Mouse (Mus musculus) heart, embryonic 14.5 days (tissue): Measurements from ENCODE around the gene Rpa1. TPM values are rescaled to one million over a fixed set of nuclear protein-coding genes. Genes with fewer than 3 reads are reported as not detected.
A peak's percentile ranks its signal among the peaks of the same experiment; 100 is the strongest.

Experiments used
- ATAC-seq: fragments of 200-750 bp; cut with Nextera tagmentation; 2 replicates; pipeline ENCODE4 v1.8.0; 2017; ENCODE audit warnings: low read depth, moderate TSS enrichment; ENCODE audit not compliant: insufficient number of reproducible peaks, insufficient read depth, low FRiP score
- H3K27ac ChIP-seq, 2 experiments: fragments of 200-500 bp in 1 of 2; fragments of 300-500 bp in 1 of 2; sonication (generic) in 1 of 2; replicated peaks in 1 of 2; 2 replicates each; pipeline ENCODE4 v1.5.1; 2012 to 2014; ENCODE audit warnings: low read depth in 2 of 2, low read length in 2 of 2, control low read depth in 1 of 2, mild to moderate bottlenecking in 1 of 2, mixed read lengths in 1 of 2; ENCODE audit not compliant: control insufficient read depth in 1 of 2, insufficient read depth in 1 of 2
- H3K27me3 ChIP-seq: fragments of 300-500 bp; sonication (generic); 2 replicates; pipeline ENCODE4 v1.6.1; 2014; ENCODE audit warnings: mild to moderate bottlenecking, low read length, control low read depth; ENCODE audit not compliant: control insufficient read depth, insufficient read depth
- H3K36me3 ChIP-seq: fragments of 300-500 bp; sonication (generic); 2 replicates; pipeline ENCODE4 v1.6.1; 2014; ENCODE audit warnings: mild to moderate bottlenecking, control low read depth, low read length, mixed read lengths; ENCODE audit not compliant: control insufficient read depth, insufficient read depth
- H3K4me1 ChIP-seq, 2 experiments: fragments of 200-500 bp in 1 of 2; fragments of 300-500 bp in 1 of 2; sonication (generic) in 1 of 2; 2 replicates each; pipeline ENCODE4 v1.6.1; 2012 to 2014; ENCODE audit warnings: low read length in 2 of 2, control low read depth in 1 of 2, mixed read lengths in 1 of 2; ENCODE audit not compliant: control insufficient read depth in 2 of 2, insufficient read depth in 2 of 2
- H3K4me2 ChIP-seq: fragments of 300-500 bp; sonication (generic); 2 replicates; pipeline ENCODE4 v1.6.1; 2014; ENCODE audit warnings: mild to moderate bottlenecking, low read length
- H3K4me3 ChIP-seq, 2 experiments: fragments of 200-500 bp in 1 of 2; fragments of 300-500 bp in 1 of 2; sonication (generic) in 1 of 2; 2 replicates each; pipeline ENCODE4 v1.5.1; 2012 to 2014; ENCODE audit warnings: low read length in 2 of 2, mild to moderate bottlenecking in 2 of 2, control low read depth in 1 of 2, low read depth in 1 of 2, moderate library complexity in 1 of 2; ENCODE audit not compliant: control insufficient read depth in 1 of 2, insufficient read depth in 1 of 2
- H3K9ac ChIP-seq: fragments of 300-500 bp; sonication (generic); 2 replicates; pipeline ENCODE4 v1.6.1; 2014; ENCODE audit warnings: mild to moderate bottlenecking, low read length
- H3K9me3 ChIP-seq: fragments of 300-500 bp; sonication (generic); 2 replicates; pipeline ENCODE4 v1.6.1; 2016; ENCODE audit warnings: low read length, control low read depth; ENCODE audit not compliant: control insufficient read depth
- WGBS: fragments of 180-500 bp; shearing (Covaris S2); extraction: QIAGEN DNeasy Blood & Tissue Kit; methylation state at CpG from one replicate; pipeline ENCODE4 v1.1.7; 2014; 5-methylcytosine and 5-hydroxymethylcytosine counted together
- microRNA-seq: library from miRNA; unstranded; fragments of <30 nt; microRNA quantifications from one replicate; pipeline ENCODE4, GENCODE M21; 2016
- polyA plus RNA-seq: library from polyadenylated mRNA; unstranded; fragments of >200 nt; fragmentation: Nextera tagmentation; extraction: Ambion mirVana; gene quantifications from 2 replicates; pipeline ENCODE4 v1.2.1, GENCODE M21; 2014

The Rpa1 gene
- polyA plus RNA-seq, 1 experiment from 2014 or later, result 82.8 TPM

DNA sequence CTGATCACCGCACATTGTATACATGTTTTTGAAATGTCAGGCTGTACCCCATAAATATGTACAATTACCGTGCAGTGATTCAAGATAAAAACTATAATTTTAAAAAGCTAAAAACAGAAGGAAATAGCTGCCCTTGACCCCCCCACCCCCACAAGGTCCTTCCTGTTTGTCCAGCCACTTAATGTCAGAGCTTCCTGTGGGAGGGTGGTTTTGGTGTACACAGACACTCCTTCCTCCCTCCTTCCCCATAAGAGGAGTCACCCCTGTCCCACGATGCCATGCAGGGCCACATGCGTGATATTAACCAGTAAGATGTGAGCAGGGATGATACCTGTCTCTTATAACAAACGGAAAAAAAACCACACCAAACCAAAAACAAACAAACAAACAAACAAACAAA lies 92.8 kb downstream of the Rpa1 start:
- no peaks in the 10 kb centered on the region for H3K9me3 ChIP-seq
- no peak overlapping the region; a peak in 1 of 4 replicates for H3K27ac ChIP-seq
- H3K4me1 ChIP-seq, result peaks cover 30 to 43% of the 10 kb centered on the region in 2 experiments
- no peaks in the 10 kb centered on the region for H3K27me3 ChIP-seq
- H3K9ac ChIP-seq, result no peak overlapping the region
- WGBS, result 73% methylated on average over 5 of the region's 5 CpGs
- no peaks in the 10 kb centered on the region for H3K36me3 ChIP-seq
- H3K4me2 ChIP-seq, result no peak overlapping the region
- ATAC-seq, result no peak
- H3K4me3 ChIP-seq, result no peak overlapping the region

DNA sequence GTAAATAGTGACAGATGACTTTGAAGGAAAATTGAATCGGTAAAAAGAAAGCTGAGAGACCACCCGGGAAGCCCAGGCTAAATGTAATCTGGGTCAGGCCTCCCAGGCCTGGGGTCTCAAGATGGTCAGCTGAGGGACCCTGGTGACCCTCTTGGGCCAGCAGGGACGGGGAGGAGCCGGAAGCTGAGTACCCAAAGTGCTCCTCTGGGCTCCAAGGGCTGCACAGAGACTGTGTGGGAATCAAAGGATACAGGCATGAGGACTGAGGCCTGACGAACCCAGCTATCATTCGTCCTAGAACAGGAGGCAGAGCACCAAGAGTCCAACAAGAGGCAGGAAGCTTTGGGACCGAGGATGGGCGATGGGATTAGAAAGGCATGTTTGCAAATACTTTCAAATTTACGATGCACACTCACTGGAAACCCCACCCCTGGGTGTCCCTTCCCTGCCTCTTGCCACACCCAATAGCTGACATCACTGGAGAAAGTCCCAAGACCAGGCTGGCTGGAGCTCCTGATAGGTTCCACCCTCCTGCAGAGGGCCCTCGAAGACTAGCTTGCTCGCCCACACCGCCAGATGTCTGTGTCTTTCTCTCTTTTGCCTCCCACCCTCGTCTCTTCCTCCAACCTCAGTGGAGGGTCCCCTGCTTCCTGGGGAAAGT lies 93.7 kb downstream of the Rpa1 start:
- H3K27ac ChIP-seq, result peak overlapping the region in 1 of 2 experiments; percentile 29; a peak in 1 of 4 replicates
- no peak for ATAC-seq
- no peaks in the 10 kb centered on the region for H3K27me3 ChIP-seq
- 0 out of 2 replicates have a peak overlapping the region, but pooled peaks have one; percentile 11 for H3K4me2 ChIP-seq
- H3K9me3 ChIP-seq, result no peaks in the 10 kb centered on the region
- H3K9ac ChIP-seq, result peak overlapping the region; percentile 26; the same call in 1 of the 2 replicates
- WGBS, result 57% methylated on average over 13 of the region's 13 CpGs
- H3K36me3 ChIP-seq, result no peaks in the 10 kb centered on the region
- H3K4me3 ChIP-seq, result no peak overlapping the region
- peaks cover 30 to 43% of the 10 kb centered on the region in 2 experiments for H3K4me1 ChIP-seq

DNA sequence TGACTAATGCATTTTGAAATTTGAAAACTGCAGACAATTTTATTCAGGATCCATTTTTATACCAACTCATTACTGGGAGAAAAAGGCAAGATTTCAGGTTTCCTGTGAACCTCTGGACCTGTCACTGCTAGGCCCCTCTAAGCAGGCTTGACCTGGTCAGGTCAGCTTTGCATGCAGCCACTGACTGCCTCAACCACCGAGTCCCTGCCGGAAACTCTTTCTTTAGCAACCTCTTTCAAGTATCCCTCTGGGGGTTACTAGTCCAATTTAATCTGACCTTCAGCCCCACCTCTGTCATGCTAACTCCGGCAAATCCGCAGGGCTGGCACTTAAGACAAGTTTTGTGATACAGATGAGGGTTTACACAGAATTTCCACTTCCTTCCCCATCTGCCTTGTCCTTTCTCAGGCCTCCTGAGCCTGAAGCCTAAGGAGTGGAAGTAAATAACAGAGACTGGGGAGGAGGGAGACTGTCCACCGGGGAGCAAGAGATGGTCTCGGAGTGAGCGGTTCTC lies 96.5 kb downstream of the Rpa1 start:
- Histone ChIP-seq H3K9me3 (no peaks in the 10 kb centered on the region), H3K4me3 (no peak overlapping the region), H3K27me3 (no peaks in the 10 kb centered on the region), H3K27ac (no peak overlapping the region), H3K9ac (no peak overlapping the region), H3K36me3 (no peaks in the 10 kb centered on the region), H3K4me1 (peaks cover 42 to 62% of the 10 kb centered on the region in 2 experiments), H3K4me2 (no peak overlapping the region)
- no peak for ATAC-seq
- WGBS, result 52% methylated on average over 7 of the region's 7 CpGs

- Histone ChIP-seq H3K4me1 (peaks cover 48 to 68% of the 10 kb centered on the region in 2 experiments), H3K4me3 (no peak overlapping the region), H3K27me3 (no peaks in the 10 kb centered on the region), H3K27ac (no peak overlapping the region), H3K36me3 (no peaks in the 10 kb centered on the region), H3K9ac (no peak overlapping the region), H3K9me3 (no peaks in the 10 kb centered on the region), H3K4me2 (no peak overlapping the region)
- ATAC-seq, result no peak
- 66% methylated on average over 4 of the region's 4 CpGs for WGBS
These were observed 97.1 kb downstream of the Rpa1 start for GRCm38 (mm10) chr11:75251006-75251512.

DNA sequence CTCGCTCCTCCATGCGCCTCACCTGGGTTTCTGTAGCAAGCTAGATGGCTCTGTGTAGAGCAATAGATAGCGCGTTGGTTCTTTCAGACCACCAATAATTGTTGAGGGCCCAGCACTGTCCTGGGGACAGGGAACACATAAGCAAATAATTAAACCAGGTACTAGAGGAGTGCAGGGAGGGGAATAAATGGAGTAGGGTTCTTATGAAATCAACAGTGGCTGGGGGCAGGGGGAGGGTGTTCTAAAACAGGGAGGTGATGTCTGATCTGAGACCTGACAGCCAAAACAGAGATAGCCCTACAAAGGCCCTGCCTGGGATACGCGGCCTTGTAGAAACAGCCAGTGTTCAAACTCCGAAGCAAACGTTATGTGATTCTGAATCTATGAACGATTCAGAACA lies 98.5 kb downstream of the Rpa1 start:
- no peak overlapping the region for H3K4me3 ChIP-seq
- H3K36me3 ChIP-seq, result no peaks in the 10 kb centered on the region
- H3K4me1 ChIP-seq, result peaks cover 56 to 74% of the 10 kb centered on the region in 2 experiments
- H3K4me2 ChIP-seq, result peak overlapping the region; percentile 19; the same call in 1 of the 2 replicates
- 50% methylated on average over 9 of the region's 9 CpGs for WGBS
- H3K27me3 ChIP-seq, result no peaks in the 10 kb centered on the region
- ATAC-seq, result no peak
- H3K9me3 ChIP-seq, result no peaks in the 10 kb centered on the region
- H3K27ac ChIP-seq, result peak overlapping the region; percentile 63 to 65; a peak in 3 of 4 replicates
- H3K9ac ChIP-seq, result peak overlapping the region; percentile 49; the same call in 1 of the 2 replicates

Small RNAs within 50 kb of the gene (microRNA-seq; reads per million reads assigned to microRNA genes)
- not detected for gene Gm47300

Other genes starting within 250 kb of the Rpa1 start
- gene Hic1, start 178.8 kb downstream of the Rpa1 start, polyA plus RNA-seq, result 6.4 and 6.8 TPM in 2 replicates
- 19.4 and 19.7 TPM in 2 replicates for gene Ovca2, start 169.5 kb downstream of the Rpa1 start, polyA plus RNA-seq
- 23.1 and 23.7 TPM in 2 replicates for gene Dph1, start 157.1 kb downstream of the Rpa1 start, polyA plus RNA-seq
- gene Rtn4rl1, start 154.5 kb downstream of the Rpa1 start, polyA plus RNA-seq, result 17.0 and 17.3 TPM in 2 replicates
- 13.8 and 15.2 TPM in 2 replicates for gene Smyd4, start 109 bp upstream of the Rpa1 start, polyA plus RNA-seq
- gene Serpinf1, start 74.4 kb upstream of the Rpa1 start, polyA plus RNA-seq, result 27.8 and 32.4 TPM in 2 replicates
- not detected in 2 replicates for gene Serpinf2, start 91.3 kb upstream of the Rpa1 start, polyA plus RNA-seq
- 3.1 and 3.7 TPM in 2 replicates for gene Wdr81, start 106.4 kb upstream of the Rpa1 start, polyA plus RNA-seq
- 10.3 and 13.4 TPM in 2 replicates for gene Tlcd2, start 113.4 kb upstream of the Rpa1 start, polyA plus RNA-seq
- 46.8 and 48.2 TPM in 2 replicates for gene Prpf8, start 138.5 kb upstream of the Rpa1 start, polyA plus RNA-seq
- 5.7 and 6.4 TPM in 2 replicates for gene Rilp, start 161.8 kb upstream of the Rpa1 start, polyA plus RNA-seq
- 9.7 and 11.3 TPM in 2 replicates for gene Scarf1, start 165.2 kb upstream of the Rpa1 start, polyA plus RNA-seq
- 1.9 and 2.7 TPM in 2 replicates for gene Slc43a2, start 183.4 kb upstream of the Rpa1 start, polyA plus RNA-seq
- gene Pitpna, start 239.8 kb upstream of the Rpa1 start, polyA plus RNA-seq, result 76.7 and 83.2 TPM in 2 replicates